Mouse (Mus musculus) hindbrain, embryonic 12.5 days (tissue): ENCODE measurements at regions not wholly inside any gene's neighbourhood (a gene's known extent, or its start where the extent isn't known, plus 50 kb on each side); places are given as distances from the start of the nearest gene placed in this dataset.

Experiments
- ATAC-seq: fragments of 200-750 bp; cut with Nextera tagmentation; 2 replicates; pipeline ENCODE4 v1.8.0; 2017; ENCODE audit warnings: moderate TSS enrichment; ENCODE audit not compliant: low FRiP score
- H3K27ac ChIP-seq: fragments of 300-500 bp; sonication (generic); 2 replicates; pipeline ENCODE4 v1.5.1; 2016; ENCODE audit warnings: mild to moderate bottlenecking
- H3K27me3 ChIP-seq: fragments of 300-500 bp; sonication (generic); 2 replicates; pipeline ENCODE4 v1.6.1; 2016; ENCODE audit warnings: mild to moderate bottlenecking
- H3K36me3 ChIP-seq: fragments of 300-500 bp; sonication (generic); 2 replicates; pipeline ENCODE4 v1.6.1; 2016; ENCODE audit warnings: mild to moderate bottlenecking
- H3K4me1 ChIP-seq: fragments of 300-500 bp; sonication (generic); 2 replicates; pipeline ENCODE4 v1.6.1; 2016
- H3K4me2 ChIP-seq: fragments of 300-500 bp; sonication (generic); replicated peaks from 2 replicates; pipeline ENCODE4 v1.6.1; 2016; ENCODE audit warnings: mild to moderate bottlenecking
- H3K4me3 ChIP-seq: fragments of 300-500 bp; sonication (generic); 2 replicates; pipeline ENCODE4 v1.5.1; 2016; ENCODE audit warnings: mild to moderate bottlenecking
- H3K9ac ChIP-seq: fragments of 300-500 bp; sonication (generic); 2 replicates; pipeline ENCODE4 v1.6.1; 2016; ENCODE audit warnings: mild to moderate bottlenecking, moderate library complexity
- H3K9me3 ChIP-seq: fragments of 300-500 bp; sonication (generic); replicated peaks from 2 replicates; pipeline ENCODE4 v1.6.1; 2016; ENCODE audit warnings: mild to moderate bottlenecking
- WGBS: fragments of 180-500 bp; shearing (Covaris S2); methylation state at CpG from one replicate; pipeline ENCODE4 v1.1.7; 2016; 5-methylcytosine and 5-hydroxymethylcytosine counted together

- Histone ChIP-seq H3K4me2 (no peak overlapping the region), H3K27me3 (no peaks in the 10 kb centered on the region), H3K4me3 (no peak overlapping the region), H3K36me3 (no peaks in the 10 kb centered on the region), H3K27ac (no peak overlapping the region), H3K9ac (no peak overlapping the region), H3K4me1 (no peaks in the 10 kb centered on the region), H3K9me3 (no peaks in the 10 kb centered on the region)
- ATAC-seq, result no peak
- 71% methylated on average over 1 of the region's 1 CpGs for WGBS
Observed at GRCm38 (mm10) chr12:32508671-32509070, 130.2 kb downstream of the Ccdc71l start.

GRCm38 (mm10) chr12:32525586-32525985, 147.1 kb downstream of the Ccdc71l start:
- H3K4me3 ChIP-seq, result no peak overlapping the region
- H3K27me3 ChIP-seq, result no peaks in the 10 kb centered on the region
- 78% methylated on average over 1 of the region's 1 CpGs for WGBS
- H3K4me2 ChIP-seq, result no peak overlapping the region
- no peak for ATAC-seq
- no peaks in the 10 kb centered on the region for H3K9me3 ChIP-seq
- no peaks in the 10 kb centered on the region for H3K36me3 ChIP-seq
- H3K4me1 ChIP-seq, result no peaks in the 10 kb centered on the region
- no peak overlapping the region for H3K9ac ChIP-seq
- no peak overlapping the region for H3K27ac ChIP-seq

GRCm38 (mm10) chr12:32531216-32531615, 152.7 kb downstream of the Ccdc71l start:
- Histone ChIP-seq H3K4me2 (no peak overlapping the region), H3K36me3 (no peaks in the 10 kb centered on the region), H3K4me3 (no peak overlapping the region), H3K27ac (no peak overlapping the region), H3K9ac (no peak overlapping the region), H3K4me1 (no peaks in the 10 kb centered on the region), H3K9me3 (no peaks in the 10 kb centered on the region), H3K27me3 (no peaks in the 10 kb centered on the region)
- 92% methylated on average over 3 of the region's 3 CpGs for WGBS
- ATAC-seq, result no peak

- H3K4me2 ChIP-seq, result no peak overlapping the region
- H3K9ac ChIP-seq, result no peak overlapping the region
- H3K9me3 ChIP-seq, result no peaks in the 10 kb centered on the region
- no peak overlapping the region for H3K4me3 ChIP-seq
- H3K27me3 ChIP-seq, result no peaks in the 10 kb centered on the region
- no peaks in the 10 kb centered on the region for H3K36me3 ChIP-seq
- no peak for ATAC-seq
- H3K4me1 ChIP-seq, result no peaks in the 10 kb centered on the region
- no peak overlapping the region for H3K27ac ChIP-seq
Observed at GRCm38 (mm10) chr12:32533641-32534040, 155.1 kb downstream of the Ccdc71l start.

GRCm38 (mm10) chr12:32545466-32545865, 167.0 kb downstream of the Ccdc71l start:
- no peak overlapping the region for H3K9ac ChIP-seq
- no peaks in the 10 kb centered on the region for H3K4me1 ChIP-seq
- H3K27ac ChIP-seq, result no peak overlapping the region
- no peak for ATAC-seq
- no peak overlapping the region for H3K4me2 ChIP-seq
- H3K27me3 ChIP-seq, result no peaks in the 10 kb centered on the region
- no peak overlapping the region for H3K4me3 ChIP-seq
- H3K9me3 ChIP-seq, result peaks cover 8% of the 10 kb centered on the region; the same call in 1 of the 2 replicates
- H3K36me3 ChIP-seq, result no peaks in the 10 kb centered on the region
- WGBS, result 85% methylated on average over 1 of the region's 1 CpGs

- Histone ChIP-seq H3K27ac (no peak overlapping the region), H3K9me3 (peaks cover 8% of the 10 kb centered on the region; the same call in 1 of the 2 replicates), H3K4me2 (no peak overlapping the region), H3K27me3 (no peaks in the 10 kb centered on the region), H3K9ac (no peak overlapping the region), H3K4me3 (no peak overlapping the region), H3K4me1 (no peaks in the 10 kb centered on the region), H3K36me3 (no peaks in the 10 kb centered on the region)
- no peak for ATAC-seq
Observed at GRCm38 (mm10) chr12:32546356-32546755, 167.9 kb downstream of the Ccdc71l start.

GRCm38 (mm10) chr12:32553793-32554192, 175.3 kb downstream of the Ccdc71l start:
- Histone ChIP-seq H3K36me3 (no peaks in the 10 kb centered on the region), H3K27ac (no peak overlapping the region), H3K4me2 (no peak overlapping the region), H3K9ac (no peak overlapping the region), H3K4me1 (no peaks in the 10 kb centered on the region), H3K27me3 (no peaks in the 10 kb centered on the region), H3K9me3 (peaks cover 5% of the 10 kb centered on the region; the same call in 1 of the 2 replicates), H3K4me3 (no peak overlapping the region)
- 84% methylated on average over 5 of the region's 5 CpGs for WGBS
- no peak for ATAC-seq

GRCm38 (mm10) chr12:32567777-32568176, 189.3 kb downstream of the Ccdc71l start:
- Histone ChIP-seq H3K27me3 (no peaks in the 10 kb centered on the region), H3K9ac (no peak overlapping the region), H3K27ac (no peak overlapping the region), H3K36me3 (no peaks in the 10 kb centered on the region), H3K4me3 (no peak overlapping the region), H3K4me2 (no peak overlapping the region), H3K4me1 (no peaks in the 10 kb centered on the region), H3K9me3 (no peaks in the 10 kb centered on the region)
- no peak for ATAC-seq
- WGBS, result 75% methylated on average over 3 of the region's 3 CpGs

GRCm38 (mm10) chr12:32581304-32581703, 202.8 kb downstream of the Ccdc71l start:
- Histone ChIP-seq H3K9me3 (no peaks in the 10 kb centered on the region), H3K27ac (no peak overlapping the region), H3K4me3 (no peak overlapping the region), H3K4me2 (no peak overlapping the region), H3K27me3 (no peaks in the 10 kb centered on the region), H3K4me1 (no peaks in the 10 kb centered on the region), H3K36me3 (no peaks in the 10 kb centered on the region), H3K9ac (no peak overlapping the region)
- no peak for ATAC-seq
- 77% methylated on average over 6 of the region's 6 CpGs for WGBS

GRCm38 (mm10) chr12:32602131-32602815, 217.1 kb upstream of the Nampt start:
- Histone ChIP-seq H3K27ac (no peak overlapping the region), H3K9ac (no peak overlapping the region), H3K4me2 (no peak overlapping the region), H3K4me1 (no peaks in the 10 kb centered on the region), H3K36me3 (no peaks in the 10 kb centered on the region), H3K9me3 (no peaks in the 10 kb centered on the region), H3K4me3 (no peak overlapping the region), H3K27me3 (no peaks in the 10 kb centered on the region)
- ATAC-seq, result no peak
- WGBS, result 78% methylated on average over 10 of the region's 10 CpGs

GRCm38 (mm10) chr12:32605353-32605752, 214.0 kb upstream of the Nampt start:
- Histone ChIP-seq H3K9me3 (no peaks in the 10 kb centered on the region), H3K4me2 (no peak overlapping the region), H3K4me3 (no peak overlapping the region), H3K4me1 (no peaks in the 10 kb centered on the region), H3K27me3 (no peaks in the 10 kb centered on the region), H3K27ac (no peak overlapping the region), H3K36me3 (no peaks in the 10 kb centered on the region), H3K9ac (no peak overlapping the region)
- ATAC-seq, result no peak

- no peak overlapping the region for H3K9ac ChIP-seq
- H3K4me1 ChIP-seq, result no peaks in the 10 kb centered on the region
- no peak overlapping the region for H3K4me2 ChIP-seq
- H3K27ac ChIP-seq, result no peak overlapping the region
- H3K9me3 ChIP-seq, result no peaks in the 10 kb centered on the region
- no peaks in the 10 kb centered on the region for H3K27me3 ChIP-seq
- 73% methylated on average over 3 of the region's 3 CpGs for WGBS
- no peaks in the 10 kb centered on the region for H3K36me3 ChIP-seq
- no peak overlapping the region for H3K4me3 ChIP-seq
- no peak for ATAC-seq
Observed at GRCm38 (mm10) chr12:32615000-32615399, 204.3 kb upstream of the Nampt start.

- no peaks in the 10 kb centered on the region for H3K9me3 ChIP-seq
- no peak overlapping the region for H3K9ac ChIP-seq
- no peak overlapping the region for H3K27ac ChIP-seq
- no peak for ATAC-seq
- no peaks in the 10 kb centered on the region for H3K27me3 ChIP-seq
- H3K4me1 ChIP-seq, result no peaks in the 10 kb centered on the region
- no peaks in the 10 kb centered on the region for H3K36me3 ChIP-seq
- H3K4me3 ChIP-seq, result no peak overlapping the region
- 92% methylated on average over 5 of the region's 5 CpGs for WGBS
- H3K4me2 ChIP-seq, result no peak overlapping the region
Observed at GRCm38 (mm10) chr12:32616086-32616485, 203.3 kb upstream of the Nampt start.
